Mouse (Mus musculus) hindbrain, embryonic 12.5 days (tissue): ENCODE measurements around the gene Izumo4. TPM values are rescaled to one million over a fixed set of nuclear protein-coding genes. Genes with fewer than 3 reads are reported as not detected.
A peak's percentile ranks its signal among the peaks of the same experiment; 100 is the strongest.

Experiments
- ATAC-seq: fragments of 200-750 bp; cut with Nextera tagmentation; 2 replicates; pipeline ENCODE4 v1.8.0; 2017; ENCODE audit warnings: moderate TSS enrichment; ENCODE audit not compliant: low FRiP score
- H3K27ac ChIP-seq: fragments of 300-500 bp; sonication (generic); 2 replicates; pipeline ENCODE4 v1.5.1; 2016; ENCODE audit warnings: mild to moderate bottlenecking
- H3K27me3 ChIP-seq: fragments of 300-500 bp; sonication (generic); 2 replicates; pipeline ENCODE4 v1.6.1; 2016; ENCODE audit warnings: mild to moderate bottlenecking
- H3K36me3 ChIP-seq: fragments of 300-500 bp; sonication (generic); 2 replicates; pipeline ENCODE4 v1.6.1; 2016; ENCODE audit warnings: mild to moderate bottlenecking
- H3K4me1 ChIP-seq: fragments of 300-500 bp; sonication (generic); 2 replicates; pipeline ENCODE4 v1.6.1; 2016
- H3K4me2 ChIP-seq: fragments of 300-500 bp; sonication (generic); replicated peaks from 2 replicates; pipeline ENCODE4 v1.6.1; 2016; ENCODE audit warnings: mild to moderate bottlenecking
- H3K4me3 ChIP-seq: fragments of 300-500 bp; sonication (generic); 2 replicates; pipeline ENCODE4 v1.5.1; 2016; ENCODE audit warnings: mild to moderate bottlenecking
- H3K9ac ChIP-seq: fragments of 300-500 bp; sonication (generic); 2 replicates; pipeline ENCODE4 v1.6.1; 2016; ENCODE audit warnings: mild to moderate bottlenecking, moderate library complexity
- H3K9me3 ChIP-seq: fragments of 300-500 bp; sonication (generic); replicated peaks from 2 replicates; pipeline ENCODE4 v1.6.1; 2016; ENCODE audit warnings: mild to moderate bottlenecking
- WGBS: fragments of 180-500 bp; shearing (Covaris S2); methylation state at CpG from one replicate; pipeline ENCODE4 v1.1.7; 2016; 5-methylcytosine and 5-hydroxymethylcytosine counted together
- polyA plus RNA-seq: library from polyadenylated mRNA; unstranded; fragments of >200 nt; fragmentation: Nextera tagmentation; extraction: Ambion mirVana; gene quantifications from 2 replicates; pipeline ENCODE4 v1.2.1, GENCODE M21; 2016

Gene Izumo4
- polyA plus RNA-seq, 1 experiment from 2014 or later = 27.1 TPM

GRCm38 (mm10) chr10:80705033-80705432 is 3.0 kb downstream of the Izumo4 start:
- Histone ChIP-seq H3K4me3 (no peak overlapping the region), H3K9me3 (no peaks in the 10 kb centered on the region), H3K4me1 (peaks cover 25% of the 10 kb centered on the region), H3K4me2 (no peak overlapping the region), H3K27ac (0 out of 2 replicates have a peak overlapping the region, but pooled peaks have one; percentile 40), H3K36me3 (peaks cover 49% of the 10 kb centered on the region), H3K9ac (no peak overlapping the region), H3K27me3 (no peaks in the 10 kb centered on the region)
- whole genome bisulfite sequencing = 78% methylated on average over 3 of the region's 3 CpGs
- ATAC-seq = no peak

- Histone ChIP-seq H3K27ac (no peak overlapping the region), H3K4me3 (no peak overlapping the region), H3K4me2 (no peak overlapping the region), H3K9me3 (no peaks in the 10 kb centered on the region), H3K4me1 (peaks cover 21% of the 10 kb centered on the region), H3K36me3 (peaks cover 54% of the 10 kb centered on the region), H3K27me3 (no peaks in the 10 kb centered on the region), H3K9ac (no peak overlapping the region)
- WGBS = 89% methylated on average over 3 of the region's 3 CpGs
- ATAC-seq = no peak
Observed at GRCm38 (mm10) chr10:80705479-80705878, 3.5 kb downstream of the Izumo4 start.

GRCm38 (mm10) chr10:80710834-80711233 is 8.8 kb downstream of the Izumo4 start:
- Histone ChIP-seq H3K27me3 (no peaks in the 10 kb centered on the region), H3K27ac (no peak overlapping the region), H3K36me3 (peaks cover 98% of the 10 kb centered on the region), H3K4me1 (no peaks in the 10 kb centered on the region), H3K4me2 (no peak overlapping the region), H3K9me3 (no peaks in the 10 kb centered on the region), H3K9ac (no peak overlapping the region), H3K4me3 (no peak overlapping the region)
- no peak for ATAC-seq
- WGBS = 88% methylated on average over 3 of the region's 3 CpGs

- 100% methylated on average over 1 of the region's 1 CpGs for WGBS
- Histone ChIP-seq H3K4me2 (no peak overlapping the region), H3K9me3 (no peaks in the 10 kb centered on the region), H3K4me1 (no peaks in the 10 kb centered on the region), H3K27ac (no peak overlapping the region), H3K4me3 (no peak overlapping the region), H3K36me3 (peaks cover 97% of the 10 kb centered on the region), H3K9ac (no peak overlapping the region), H3K27me3 (no peaks in the 10 kb centered on the region)
- ATAC-seq = no peak
Observed at GRCm38 (mm10) chr10:80717281-80717680, 15.3 kb downstream of the Izumo4 start.

GRCm38 (mm10) chr10:80727369-80728127 is 25.6 kb downstream of the Izumo4 start:
- Histone ChIP-seq H3K36me3 (peaks cover 91% of the 10 kb centered on the region), H3K4me1 (no peaks in the 10 kb centered on the region), H3K4me2 (no peak overlapping the region), H3K27me3 (no peaks in the 10 kb centered on the region), H3K9ac (no peak overlapping the region), H3K27ac (no peak overlapping the region), H3K9me3 (no peaks in the 10 kb centered on the region), H3K4me3 (no peak overlapping the region)
- no peak for ATAC-seq
- 85% methylated on average over 5 of the region's 5 CpGs for WGBS

- Histone ChIP-seq H3K27ac (no peak overlapping the region), H3K27me3 (no peaks in the 10 kb centered on the region), H3K9me3 (no peaks in the 10 kb centered on the region), H3K4me3 (no peak overlapping the region), H3K4me2 (no peak overlapping the region), H3K36me3 (peaks cover 59% of the 10 kb centered on the region), H3K9ac (0 out of 2 replicates have a peak overlapping the region, but pooled peaks have one; percentile 8), H3K4me1 (no peaks in the 10 kb centered on the region; the same call in 1 of the 2 replicates)
- 93% methylated on average over 6 of the region's 6 CpGs for WGBS
- no peak for ATAC-seq
Observed at GRCm38 (mm10) chr10:80732611-80733101, 30.7 kb downstream of the Izumo4 start.

- H3K4me3 ChIP-seq = no peak overlapping the region
- no peaks in the 10 kb centered on the region for H3K27me3 ChIP-seq
- no peak overlapping the region for H3K9ac ChIP-seq
- no peak overlapping the region for H3K4me2 ChIP-seq
- WGBS = 82% methylated on average over 5 of the region's 5 CpGs
- no peaks in the 10 kb centered on the region for H3K9me3 ChIP-seq
- no peak overlapping the region for H3K27ac ChIP-seq
- ATAC-seq = no peak
- H3K4me1 ChIP-seq = peaks cover 19% of the 10 kb centered on the region
- H3K36me3 ChIP-seq = peaks cover 18% of the 10 kb centered on the region
Observed at GRCm38 (mm10) chr10:80736731-80737130, 34.7 kb downstream of the Izumo4 start.

- ATAC-seq = no peak
- no peaks in the 10 kb centered on the region for H3K9me3 ChIP-seq
- no peak overlapping the region for H3K4me3 ChIP-seq
- H3K4me1 ChIP-seq = peaks cover 22% of the 10 kb centered on the region
- no peak overlapping the region for H3K4me2 ChIP-seq
- H3K27me3 ChIP-seq = no peaks in the 10 kb centered on the region
- H3K36me3 ChIP-seq = peaks cover 8% of the 10 kb centered on the region; the same call in 1 of the 2 replicates
- WGBS = 74% methylated on average over 1 of the region's 1 CpGs
- no peak overlapping the region for H3K27ac ChIP-seq
- no peak overlapping the region for H3K9ac ChIP-seq
Observed at GRCm38 (mm10) chr10:80738657-80739056, 36.7 kb downstream of the Izumo4 start.

- no peak for ATAC-seq
- peak overlapping the region; percentile 98 for H3K9ac ChIP-seq
- no peak overlapping the region for H3K27ac ChIP-seq
- H3K36me3 ChIP-seq = 0 out of 2 replicates have a peak, but pooled peaks cover 4% of the 10 kb centered on the region
- no peaks in the 10 kb centered on the region for H3K27me3 ChIP-seq
- H3K4me3 ChIP-seq = peak overlapping the region; percentile 99
- peaks cover 22% of the 10 kb centered on the region for H3K4me1 ChIP-seq
- 27% methylated on average over 5 of the region's 5 CpGs for WGBS
- peak overlapping the region; percentile 78 for H3K4me2 ChIP-seq
- no peaks in the 10 kb centered on the region for H3K9me3 ChIP-seq
Observed at GRCm38 (mm10) chr10:80741146-80741545, 39.2 kb downstream of the Izumo4 start.

- peak; percentile 21; the same call in 1 of the 2 replicates for ATAC-seq
- under 1% methylated on average over 46 of the region's 46 CpGs for WGBS
- peak overlapping the region; percentile 86 for H3K27ac ChIP-seq
Observed at GRCm38 (mm10) chr10:80741634-80742179, 39.7 kb downstream of the Izumo4 start.

GRCm38 (mm10) chr10:80742180-80742978 is 40.4 kb downstream of the Izumo4 start, which contains the start of gene Ap3d1:
Gene Ap3d1, minus strand, starts transcription at chr10:80742264.
- Histone ChIP-seq H3K4me1 (peaks cover 22% of the 10 kb centered on the region), H3K36me3 (no peaks in the 10 kb centered on the region), H3K27ac (peak within 1 kb of the TSS; percentile 86), H3K27me3 (no peaks in the 10 kb centered on the region), H3K4me3 (peak within 1 kb of the TSS; percentile 99), H3K4me2 (peak within 1 kb of the TSS; percentile 78), H3K9ac (peak within 1 kb of the TSS; percentile 98), H3K9me3 (no peaks in the 10 kb centered on the region)
- ATAC-seq = peak; percentile 99
- WGBS = 2% methylated on average over 25 of the region's 25 CpGs

More at GRCm38 (mm10) chr10:80741634-80742179, 39.7 kb downstream of the Izumo4 start:
- Histone ChIP-seq H3K36me3 (0 out of 2 replicates have a peak, but pooled peaks cover 3% of the 10 kb centered on the region), H3K4me3 (peak overlapping the region; percentile 99), H3K9me3 (no peaks in the 10 kb centered on the region), H3K27me3 (no peaks in the 10 kb centered on the region), H3K4me1 (peaks cover 22% of the 10 kb centered on the region), H3K9ac (peak overlapping the region; percentile 98), H3K4me2 (peak overlapping the region; percentile 78)

GRCm38 (mm10) chr10:80744262-80744661 is 42.3 kb downstream of the Izumo4 start:
- WGBS = 42% methylated on average over 5 of the region's 5 CpGs
- no peak overlapping the region for H3K4me3 ChIP-seq
- H3K9ac ChIP-seq = no peak overlapping the region
- no peak overlapping the region for H3K4me2 ChIP-seq
- H3K27me3 ChIP-seq = no peaks in the 10 kb centered on the region
- no peak overlapping the region for H3K27ac ChIP-seq
- peaks cover 22% of the 10 kb centered on the region for H3K4me1 ChIP-seq
- H3K36me3 ChIP-seq = no peaks in the 10 kb centered on the region
- no peaks in the 10 kb centered on the region for H3K9me3 ChIP-seq
- no peak for ATAC-seq
